Mouse (Mus musculus): ENCODE measurements at regions not wholly inside any gene's neighbourhood (a gene's known extent, or its start where the extent isn't known, plus 50 kb on each side); places are given as distances from the start of the nearest gene placed in this dataset.
A peak's percentile ranks its signal among the peaks of the same experiment; 100 is the strongest.

GRCm38 (mm10) chr1:31337087-31337486 lies 114.4 kb downstream of the Pih1d3 start:
- Histone ChIP-seq H3K9me3 (replicated peaks; ENCODE audit: control insufficient read depth, low read length) (no peaks in the 10 kb centered on the region), H3K36me3 (replicated peaks; ENCODE audit: control insufficient read depth, insufficient read depth, low read length) (no peaks in the 10 kb centered on the region), H3K4me3 (ENCODE audit: low read depth, low read length) (no peak overlapping the region), H3K4me2 (ENCODE audit: low read depth, low read length) (no peak overlapping the region), H3K9ac (replicated peaks; ENCODE audit: low read depth, low read length) (no peak overlapping the region), H3K4me1 (ENCODE audit: control insufficient read depth, insufficient read depth) (no peaks in the 10 kb centered on the region), H3K27me3 (ENCODE audit: control insufficient read depth, insufficient read depth, low read length) (no peaks in the 10 kb centered on the region), H3K27ac (ENCODE audit: low read depth) (no peak overlapping the region)
- WGBS, result 44% methylated on average over 4 of the region's 4 CpGs
- TF ChIP-seq EP300 (IDR thresholded peaks at IDR 0.05; ENCODE audit: low read depth) (no peak), CTCF (IDR thresholded peaks at IDR 0.05; ENCODE audit: low read depth) (peak; percentile 38)
- no peak for DNase-seq (ENCODE audit: low spot score)
- no peak for ATAC-seq (ENCODE audit: insufficient read depth, low read depth)

GRCm38 (mm10) chr1:31363971-31364370 lies 141.3 kb downstream of the Pih1d3 start:
- Histone ChIP-seq H3K36me3 (replicated peaks; ENCODE audit: control insufficient read depth, insufficient read depth, low read length) (no peaks in the 10 kb centered on the region), H3K4me1 (ENCODE audit: control insufficient read depth, insufficient read depth) (no peaks in the 10 kb centered on the region), H3K4me3 (ENCODE audit: low read depth, low read length) (no peak overlapping the region), H3K9me3 (replicated peaks; ENCODE audit: control insufficient read depth, low read length) (no peaks in the 10 kb centered on the region), H3K27ac (ENCODE audit: low read depth) (no peak overlapping the region), H3K9ac (replicated peaks; ENCODE audit: low read depth, low read length) (no peak overlapping the region), H3K27me3 (ENCODE audit: control insufficient read depth, insufficient read depth, low read length) (no peaks in the 10 kb centered on the region), H3K4me2 (ENCODE audit: low read depth, low read length) (no peak overlapping the region)
- no peak for ATAC-seq (ENCODE audit: insufficient read depth, low read depth)
- TF ChIP-seq EP300 (IDR thresholded peaks at IDR 0.05; ENCODE audit: low read depth), result no peak
- no peak for TF ChIP-seq CTCF (IDR thresholded peaks at IDR 0.05; ENCODE audit: low read depth)
- no peak for DNase-seq (ENCODE audit: low spot score)

GRCm38 (mm10) chr1:31377324-31377723 lies 154.7 kb downstream of the Pih1d3 start:
- H3K9ac ChIP-seq (replicated peaks; ENCODE audit: low read depth, low read length), result no peak overlapping the region
- 52% methylated on average over 2 of the region's 2 CpGs for WGBS
- no peak overlapping the region for H3K4me2 ChIP-seq (ENCODE audit: low read depth, low read length)
- H3K36me3 ChIP-seq (replicated peaks; ENCODE audit: control insufficient read depth, insufficient read depth, low read length), result no peaks in the 10 kb centered on the region
- no peak overlapping the region for H3K27ac ChIP-seq (ENCODE audit: low read depth)
- ATAC-seq (ENCODE audit: insufficient read depth, low read depth), result no peak
- DNase-seq (ENCODE audit: low spot score), result no peak
- H3K4me1 ChIP-seq (ENCODE audit: control insufficient read depth, insufficient read depth), result no peaks in the 10 kb centered on the region
- H3K4me3 ChIP-seq (ENCODE audit: low read depth, low read length), result no peak overlapping the region
- no peaks in the 10 kb centered on the region for H3K27me3 ChIP-seq (ENCODE audit: control insufficient read depth, insufficient read depth, low read length)
- H3K9me3 ChIP-seq (replicated peaks; ENCODE audit: control insufficient read depth, low read length), result no peaks in the 10 kb centered on the region
- TF ChIP-seq CTCF (IDR thresholded peaks at IDR 0.05; ENCODE audit: low read depth) (no peak), EP300 (IDR thresholded peaks at IDR 0.05; ENCODE audit: low read depth) (no peak)

- H3K36me3 ChIP-seq (replicated peaks; ENCODE audit: control insufficient read depth, insufficient read depth, low read length), result no peaks in the 10 kb centered on the region
- H3K9ac ChIP-seq (replicated peaks; ENCODE audit: low read depth, low read length), result no peak overlapping the region
- ATAC-seq (ENCODE audit: insufficient read depth, low read depth), result no peak
- DNase-seq (ENCODE audit: low spot score), result no peak
- H3K4me1 ChIP-seq (ENCODE audit: control insufficient read depth, insufficient read depth), result no peaks in the 10 kb centered on the region
- no peak overlapping the region for H3K4me3 ChIP-seq (ENCODE audit: low read depth, low read length)
- no peak overlapping the region for H3K4me2 ChIP-seq (ENCODE audit: low read depth, low read length)
- H3K27ac ChIP-seq (ENCODE audit: low read depth), result no peak overlapping the region
- H3K27me3 ChIP-seq (ENCODE audit: control insufficient read depth, insufficient read depth, low read length), result no peaks in the 10 kb centered on the region
- TF ChIP-seq CTCF (IDR thresholded peaks at IDR 0.05; ENCODE audit: low read depth) (no peak), EP300 (IDR thresholded peaks at IDR 0.05; ENCODE audit: low read depth) (no peak)
- no peaks in the 10 kb centered on the region for H3K9me3 ChIP-seq (replicated peaks; ENCODE audit: control insufficient read depth, low read length)
- 30% methylated on average over 2 of the region's 2 CpGs for whole genome bisulfite sequencing
Measured at GRCm38 (mm10) chr1:31379032-31379431, 156.4 kb downstream of the Pih1d3 start.

GRCm38 (mm10) chr1:31380312-31380711 lies 157.7 kb downstream of the Pih1d3 start:
- Histone ChIP-seq H3K27ac (ENCODE audit: low read depth) (no peak overlapping the region), H3K4me3 (ENCODE audit: low read depth, low read length) (no peak overlapping the region), H3K9me3 (replicated peaks; ENCODE audit: control insufficient read depth, low read length) (no peaks in the 10 kb centered on the region), H3K9ac (replicated peaks; ENCODE audit: low read depth, low read length) (no peak overlapping the region), H3K4me2 (ENCODE audit: low read depth, low read length) (no peak overlapping the region), H3K36me3 (replicated peaks; ENCODE audit: control insufficient read depth, insufficient read depth, low read length) (no peaks in the 10 kb centered on the region), H3K27me3 (ENCODE audit: control insufficient read depth, insufficient read depth, low read length) (no peaks in the 10 kb centered on the region), H3K4me1 (ENCODE audit: control insufficient read depth, insufficient read depth) (no peaks in the 10 kb centered on the region)
- no peak for ATAC-seq (ENCODE audit: insufficient read depth, low read depth)
- WGBS, result 65% methylated on average over 2 of the region's 2 CpGs
- DNase-seq (ENCODE audit: low spot score), result no peak
- TF ChIP-seq CTCF (IDR thresholded peaks at IDR 0.05; ENCODE audit: low read depth), result no peak
- TF ChIP-seq EP300 (IDR thresholded peaks at IDR 0.05; ENCODE audit: low read depth), result no peak

- H3K4me3 ChIP-seq (ENCODE audit: low read depth, low read length), result no peak overlapping the region
- no peak for ATAC-seq (ENCODE audit: insufficient read depth, low read depth)
Measured at GRCm38 (mm10) chr1:31382192-31382591, 159.6 kb downstream of the Pih1d3 start.

More at GRCm38 (mm10) chr1:31382192-31382591, 159.6 kb downstream of the Pih1d3 start:
- Histone ChIP-seq H3K36me3 (replicated peaks; ENCODE audit: control insufficient read depth, insufficient read depth, low read length) (no peaks in the 10 kb centered on the region), H3K9me3 (replicated peaks; ENCODE audit: control insufficient read depth, low read length) (no peaks in the 10 kb centered on the region), H3K4me2 (ENCODE audit: low read depth, low read length) (no peak overlapping the region), H3K9ac (replicated peaks; ENCODE audit: low read depth, low read length) (no peak overlapping the region), H3K4me1 (ENCODE audit: control insufficient read depth, insufficient read depth) (no peaks in the 10 kb centered on the region), H3K27ac (ENCODE audit: low read depth) (no peak overlapping the region), H3K27me3 (ENCODE audit: control insufficient read depth, insufficient read depth, low read length) (no peaks in the 10 kb centered on the region)
- WGBS, result 60% methylated on average over 4 of the region's 4 CpGs
- TF ChIP-seq CTCF (IDR thresholded peaks at IDR 0.05; ENCODE audit: low read depth) (no peak), EP300 (IDR thresholded peaks at IDR 0.05; ENCODE audit: low read depth) (no peak)
- DNase-seq (ENCODE audit: low spot score), result no peak
